Mouse (Mus musculus) lung, embryonic 16.5 days (tissue): ENCODE measurements at regions not wholly inside any gene's neighbourhood (a gene's known extent, or its start where the extent isn't known, plus 50 kb on each side); places are given as distances from the start of the nearest gene placed in this dataset.

Experiments used
- ATAC-seq: fragments of 200-750 bp; cut with Nextera tagmentation; 2 replicates; pipeline ENCODE4 v1.8.0; 2017; ENCODE audit warnings: low read depth, mild to moderate bottlenecking, moderate library complexity
- H3K27ac ChIP-seq: fragments of 300-500 bp; sonication (generic); 2 replicates; pipeline ENCODE4 v1.5.1; 2014; ENCODE audit warnings: mild to moderate bottlenecking, control low read depth, low read length
- H3K27me3 ChIP-seq: fragments of 300-500 bp; sonication (generic); 2 replicates; pipeline ENCODE4 v1.6.1; 2014; ENCODE audit warnings: low read depth, low read length, mixed read lengths; ENCODE audit not compliant: control insufficient read depth, insufficient read depth
- H3K36me3 ChIP-seq: fragments of 300-500 bp; sonication (generic); 2 replicates; pipeline ENCODE4 v1.6.1; 2014; ENCODE audit warnings: low read length; ENCODE audit not compliant: control insufficient read depth, insufficient read depth
- H3K4me1 ChIP-seq: fragments of 300-500 bp; sonication (generic); replicated peaks from 2 replicates; pipeline ENCODE4 v1.6.1; 2014; ENCODE audit warnings: low read length, mixed read lengths; ENCODE audit not compliant: control insufficient read depth, insufficient read depth
- H3K4me2 ChIP-seq: fragments of 300-500 bp; sonication (generic); 2 replicates; pipeline ENCODE4 v1.6.1; 2014; ENCODE audit warnings: low read depth, low read length, control low read depth
- H3K4me3 ChIP-seq: fragments of 300-500 bp; sonication (generic); 2 replicates; pipeline ENCODE4 v1.5.1; 2014; ENCODE audit warnings: mild to moderate bottlenecking, low read length, control low read depth
- H3K9ac ChIP-seq: fragments of 300-500 bp; sonication (generic); 2 replicates; pipeline ENCODE4 v1.6.1; 2014; ENCODE audit warnings: low read length, control low read depth
- H3K9me3 ChIP-seq: fragments of 300-500 bp; sonication (generic); 2 replicates; pipeline ENCODE4 v1.6.1; 2016; ENCODE audit warnings: low read length; ENCODE audit not compliant: control insufficient read depth
- WGBS: fragments of 180-500 bp; shearing (Covaris S2); extraction: QIAGEN DNeasy Blood & Tissue Kit; methylation state at CpG from one replicate; pipeline ENCODE4 v1.1.7; 2014; 5-methylcytosine and 5-hydroxymethylcytosine counted together

- Histone ChIP-seq H3K36me3 (no peaks in the 10 kb centered on the region), H3K9ac (no peak overlapping the region), H3K27ac (no peak overlapping the region), H3K27me3 (no peaks in the 10 kb centered on the region), H3K9me3 (no peaks in the 10 kb centered on the region), H3K4me3 (no peak overlapping the region), H3K4me2 (no peak overlapping the region), H3K4me1 (no peaks in the 10 kb centered on the region)
- 46% methylated on average over 1 of the region's 1 CpGs for WGBS
- no peak for ATAC-seq
These were observed 154.1 kb downstream of the Arrdc3 start for GRCm38 (mm10) chr13:81037316-81037715.

- H3K27ac ChIP-seq = no peak overlapping the region
- no peak overlapping the region for H3K4me2 ChIP-seq
- no peak for ATAC-seq
- 84% methylated on average over 4 of the region's 4 CpGs for WGBS
- no peaks in the 10 kb centered on the region for H3K4me1 ChIP-seq
- no peak overlapping the region for H3K4me3 ChIP-seq
- H3K9ac ChIP-seq = no peak overlapping the region
- H3K27me3 ChIP-seq = no peaks in the 10 kb centered on the region
- no peaks in the 10 kb centered on the region for H3K36me3 ChIP-seq
- H3K9me3 ChIP-seq = no peaks in the 10 kb centered on the region
These were observed 155.6 kb downstream of the Arrdc3 start for GRCm38 (mm10) chr13:81038736-81039135.

GRCm38 (mm10) chr13:81040494-81040893, 157.3 kb downstream of the Arrdc3 start:
- H3K36me3 ChIP-seq = no peaks in the 10 kb centered on the region
- H3K4me2 ChIP-seq = no peak overlapping the region
- no peak for ATAC-seq

GRCm38 (mm10) chr13:81041646-81042045, 158.5 kb downstream of the Arrdc3 start:
- Histone ChIP-seq H3K4me1 (no peaks in the 10 kb centered on the region), H3K9me3 (no peaks in the 10 kb centered on the region), H3K27me3 (no peaks in the 10 kb centered on the region), H3K27ac (no peak overlapping the region), H3K9ac (no peak overlapping the region), H3K4me2 (no peak overlapping the region), H3K36me3 (no peaks in the 10 kb centered on the region), H3K4me3 (no peak overlapping the region)
- 67% methylated on average over 3 of the region's 3 CpGs for WGBS
- no peak for ATAC-seq

More at GRCm38 (mm10) chr13:81040494-81040893, 157.3 kb downstream of the Arrdc3 start:
- Histone ChIP-seq H3K4me3 (no peak overlapping the region), H3K9ac (no peak overlapping the region), H3K4me1 (no peaks in the 10 kb centered on the region), H3K27ac (no peak overlapping the region), H3K9me3 (no peaks in the 10 kb centered on the region), H3K27me3 (no peaks in the 10 kb centered on the region)
